Mouse (Mus musculus): ENCODE measurements at regions not wholly inside any gene's neighbourhood (a gene's known extent, or its start where the extent isn't known, plus 50 kb on each side); places are given as distances from the start of the nearest gene placed in this dataset.

DNA sequence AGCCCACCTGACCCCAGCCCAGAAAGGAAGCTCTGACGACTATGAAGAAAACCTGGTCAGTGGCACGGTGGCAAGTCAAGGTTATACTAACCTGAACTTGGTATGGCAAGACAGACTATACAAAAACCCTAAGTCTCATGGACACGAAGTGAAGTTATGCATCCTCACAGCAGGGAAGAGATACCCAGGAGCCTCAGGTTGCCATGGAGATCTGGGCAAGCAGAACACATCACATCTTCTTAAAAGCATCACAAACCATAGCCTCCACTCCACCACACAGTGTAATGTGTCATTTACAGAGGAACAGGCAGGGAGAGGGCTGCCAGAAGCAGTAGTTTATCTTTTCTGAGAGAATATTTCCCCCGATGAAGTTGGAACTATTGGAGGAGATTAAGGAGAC lies 146.5 kb downstream of the Slc39a8 start:
- no peak for DNase-seq

DNA sequence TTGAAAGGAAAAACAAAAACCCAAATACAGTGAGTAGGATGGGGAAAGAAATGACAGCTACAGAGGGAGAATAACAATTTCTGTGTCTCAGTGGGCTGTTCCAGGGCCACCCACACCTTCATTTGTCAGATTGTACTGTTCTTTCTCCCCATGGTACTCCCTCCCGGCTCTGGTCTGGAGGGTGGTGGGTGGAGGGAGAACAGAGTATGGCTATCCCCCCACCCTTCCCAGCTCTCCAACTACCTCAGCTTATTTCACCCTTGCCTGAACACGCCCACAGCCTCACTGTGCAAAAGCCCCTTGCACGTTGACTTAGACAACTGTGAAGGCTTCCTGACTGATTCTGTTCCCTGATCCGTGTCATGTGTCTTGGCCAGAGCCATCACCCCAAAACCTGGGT lies 147.3 kb downstream of the Slc39a8 start:
- no peak for DNase-seq

DNA sequence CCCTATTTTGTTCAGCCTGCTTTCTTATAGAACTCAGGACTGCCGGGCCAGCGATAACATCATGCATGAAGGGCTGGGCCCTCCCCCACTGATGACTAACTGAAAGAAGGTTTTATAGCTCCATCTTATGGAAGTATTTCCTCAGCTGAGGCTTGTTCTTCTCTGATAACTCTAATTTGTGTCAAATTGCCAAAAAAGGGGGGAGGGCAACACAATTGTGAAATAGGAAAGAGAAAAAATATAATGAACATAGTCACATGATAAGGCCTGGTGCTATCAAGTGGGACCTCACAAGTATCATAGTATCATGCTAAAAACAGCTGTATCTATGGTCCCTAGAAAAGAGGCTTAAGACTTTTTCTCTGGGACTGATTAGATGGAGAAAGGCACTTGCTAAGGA lies 148.2 kb downstream of the Slc39a8 start:
- DNase-seq, result no peak

DNA sequence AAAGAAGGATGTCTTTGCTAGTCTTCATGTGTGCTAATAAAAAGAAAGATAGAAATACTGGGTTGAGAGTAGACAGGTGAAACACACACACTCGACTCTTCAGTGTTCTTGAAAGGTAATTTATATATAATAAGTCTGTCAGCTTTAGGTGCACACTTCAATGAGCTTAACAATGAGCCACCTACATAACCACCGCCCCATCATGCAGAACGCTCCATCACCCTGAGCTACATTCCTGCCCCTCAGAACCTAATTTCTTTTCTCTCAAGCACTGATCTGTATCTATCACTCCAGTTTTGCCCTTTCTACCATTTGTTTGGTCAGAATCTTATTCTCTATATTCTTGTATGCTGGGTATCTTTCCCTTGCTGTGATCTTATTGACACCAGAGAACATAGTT lies 148.8 kb downstream of the Slc39a8 start:
- DNase-seq, result no peak

DNA sequence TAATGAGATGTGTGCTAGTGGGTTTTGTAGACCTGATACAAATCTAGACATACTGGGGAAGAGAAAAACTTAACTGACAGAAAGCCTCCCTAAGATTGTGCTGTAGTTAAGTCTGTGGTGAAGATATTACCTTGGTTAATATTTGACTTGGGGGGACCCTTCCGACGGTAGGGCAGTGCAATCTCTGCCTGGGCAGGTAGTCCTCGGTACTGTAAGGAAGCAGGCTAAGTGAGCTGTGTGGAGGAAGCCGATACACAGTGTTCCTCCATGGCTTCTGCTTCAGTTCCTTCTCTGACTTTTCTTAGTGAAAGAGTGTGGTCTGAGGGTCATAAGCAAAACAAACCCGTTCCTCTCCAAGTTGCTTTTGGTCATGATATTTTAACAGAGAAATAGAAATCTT lies 149.7 kb downstream of the Slc39a8 start:
- no peak for DNase-seq

DNA sequence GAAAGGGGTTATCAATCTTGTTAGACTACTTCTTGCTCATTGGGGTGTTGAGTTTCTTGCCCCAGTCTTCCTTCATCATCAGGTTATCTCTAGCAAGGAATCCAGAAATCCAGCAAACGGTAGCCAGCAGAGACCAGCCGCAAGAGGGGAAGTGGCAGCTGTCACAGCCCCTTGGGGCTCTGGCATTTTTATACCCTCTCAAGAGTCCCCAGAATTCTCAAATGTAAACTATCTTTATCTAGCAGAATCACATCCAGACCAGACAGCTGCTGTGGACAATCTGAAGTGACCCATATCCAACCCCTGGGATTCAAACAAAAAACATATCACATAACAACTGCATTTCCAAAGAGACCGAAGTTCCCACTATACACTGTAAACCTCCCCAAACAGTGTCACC lies 162.1 kb downstream of the Slc39a8 start:
- DNase-seq, result no peak

DNA sequence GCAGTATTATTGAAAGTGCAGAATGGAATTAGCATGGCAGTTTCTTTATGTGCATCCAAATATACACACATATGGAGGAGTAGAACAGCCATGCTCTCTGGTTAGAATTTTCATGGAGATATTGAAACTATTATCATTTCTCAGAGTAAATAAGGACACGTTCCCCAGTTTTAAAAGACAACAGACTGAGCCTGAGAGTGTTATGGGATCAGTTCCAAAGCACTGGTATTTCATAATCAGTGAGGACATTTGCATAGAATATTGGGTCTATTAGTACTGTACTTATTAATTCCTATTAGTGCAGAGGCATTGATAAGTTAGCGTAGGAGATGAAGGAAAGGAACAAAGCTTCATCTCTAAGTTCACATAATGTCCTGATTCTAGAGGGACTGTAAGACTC lies 164.2 kb downstream of the Slc39a8 start:
- DNase-seq, result no peak

DNA sequence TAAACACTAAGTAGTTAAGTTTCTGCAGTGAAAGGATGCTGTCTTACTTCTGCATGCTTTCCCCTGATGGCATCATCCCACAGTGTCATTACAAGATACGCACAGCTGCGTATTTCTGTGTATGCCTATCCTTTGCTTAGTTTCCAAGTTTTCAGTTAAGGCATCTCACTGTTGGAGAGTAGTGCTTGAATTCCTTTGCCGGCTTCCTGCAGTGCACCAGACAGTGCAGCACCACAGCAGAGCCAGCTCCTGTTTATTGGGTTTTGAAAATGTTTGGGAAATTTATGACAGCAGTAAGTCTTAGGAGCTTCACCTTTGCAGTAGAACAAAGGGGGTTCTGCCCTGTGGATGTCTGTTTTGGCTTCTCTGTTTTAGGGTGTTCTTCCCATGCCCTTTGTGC lies 165.3 kb downstream of the Slc39a8 start:
- no peak for DNase-seq

DNA sequence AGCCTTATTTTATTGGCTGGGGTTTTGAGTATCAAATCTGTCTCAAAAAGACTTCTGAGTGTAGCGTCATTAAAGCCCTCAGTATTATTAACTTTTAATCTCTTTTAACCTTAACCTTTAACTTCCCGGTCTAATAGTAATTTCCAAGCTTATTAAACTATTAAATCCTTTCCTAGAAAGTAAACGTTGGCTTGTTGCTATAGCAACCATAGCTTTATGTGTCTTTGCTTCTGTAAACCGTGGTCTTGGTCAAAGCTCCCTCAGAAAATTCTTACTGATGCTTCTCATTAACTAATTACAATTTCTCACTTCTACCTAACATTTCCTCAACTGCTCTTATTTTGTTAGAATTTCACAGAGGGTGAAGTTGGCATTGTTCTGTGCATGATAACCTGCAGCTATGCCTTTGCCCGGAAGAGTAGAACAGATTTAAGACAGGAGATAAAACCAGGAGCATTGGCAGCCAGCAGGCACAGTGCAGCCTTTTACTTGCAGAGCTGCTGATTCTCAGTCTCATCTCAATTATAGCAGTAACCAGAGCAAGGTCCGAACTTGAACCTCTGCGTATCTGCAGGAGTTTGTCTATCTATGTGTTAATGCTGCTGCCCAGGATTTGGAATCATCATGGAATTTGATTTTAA lies 165.9 kb downstream of the Slc39a8 start:
- no peak for DNase-seq

DNA sequence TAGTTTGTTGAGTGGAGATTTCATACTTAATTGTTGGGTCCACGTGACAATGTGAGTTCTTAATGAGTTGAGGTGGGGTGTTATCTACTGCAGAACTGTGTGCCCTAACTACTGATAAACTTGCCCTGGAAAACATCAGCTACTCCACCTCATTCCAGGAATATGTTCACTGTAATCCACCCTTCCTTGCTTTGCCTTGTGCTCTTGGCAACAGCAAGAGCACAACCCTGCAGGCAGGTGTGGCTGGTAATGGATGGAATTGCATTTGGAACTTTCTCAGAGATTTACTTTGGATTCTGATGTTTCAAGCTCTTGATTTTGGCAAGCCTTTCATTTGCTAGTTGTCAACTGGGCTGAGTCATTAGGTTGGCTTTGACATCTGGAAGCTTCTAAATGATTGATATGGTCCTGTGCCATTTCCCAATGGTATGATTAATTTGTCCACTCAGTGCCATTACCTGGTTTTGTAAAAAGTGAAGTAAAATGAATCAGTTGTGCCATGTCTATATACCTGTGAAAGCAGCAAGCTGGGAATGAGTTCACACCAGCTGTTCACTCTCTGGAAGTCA lies 175.6 kb downstream of the Slc39a8 start:
- DNase-seq, result peak; percentile 83

All from heart, adult 11 months (tissue).